Mouse (Mus musculus): ENCODE measurements around the gene Vmn1r35. TPM values are rescaled to one million over a fixed set of nuclear protein-coding genes. Genes with fewer than 3 reads are reported as not detected.

Vmn1r35 gene
- total RNA-seq, 1 experiment = not detected

- Histone ChIP-seq H3K36me3 (ENCODE audit: control insufficient read depth, insufficient read depth, low read length, poor library complexity, severe bottlenecking) (no peaks in the 10 kb centered on the region), H3K27ac (ENCODE audit: insufficient read depth, low read depth, low read length, poor library complexity, severe bottlenecking) (no peak within 1 kb of the TSS), H3K9me3 (ENCODE audit: control insufficient read depth, insufficient read depth, low read depth, low read length) (no peaks in the 10 kb centered on the region), H3K9ac (ENCODE audit: insufficient read depth, low read depth, low read length, poor library complexity, severe bottlenecking) (no peak within 1 kb of the TSS), H3K4me1 (ENCODE audit: control insufficient read depth in 2 of 2, insufficient read depth in 2 of 2, low read length in 2 of 2, poor library complexity in 1 of 2) (no peaks in the 10 kb centered on the region), H3K4me3 (ENCODE audit: insufficient read depth in 1 of 2, low read depth in 1 of 2, low read length in 2 of 2, poor library complexity in 1 of 2, severe bottlenecking in 1 of 2) (no peak within 1 kb of the TSS)
- DNase-seq (ENCODE audit: low read depth, low spot score) = no peak
- no peak for TF ChIP-seq ZC3H11A (IDR thresholded peaks at IDR 0.05; ENCODE audit: borderline replicate concordance, low read depth, low read length)
- TF ChIP-seq ZNF384 (IDR thresholded peaks at IDR 0.05; ENCODE audit: low read depth, low read length) = no peak
- no peak for TF ChIP-seq HCFC1 (IDR thresholded peaks at IDR 0.05; ENCODE audit: borderline replicate concordance, insufficient read depth, low read length)
- TF ChIP-seq CHD2 (IDR thresholded peaks at IDR 0.05; ENCODE audit: low read depth, low read length) = no peak
- no peak for TF ChIP-seq MAFK (IDR thresholded peaks at IDR 0.05; ENCODE audit: insufficient read depth, low read depth, low read length)
- in situ Hi-C loops (cut with MboI; ENCODE audit: low sequenced_read_pairs in 2 of 2, unreplicated experiment in 2 of 2) = no loop called here
Measured at GRCm38 (mm10) chr6:66643779-66644178, 41.9 kb downstream of the Vmn1r35 start, which contains the start of gene Vmn1r34. TSS of gene Vmn1r34 (minus strand) at chr6:66643879.

Other genes with a start within 250 kb of the Vmn1r35 start
- gene Mad2l1, start 150.5 kb downstream of the Vmn1r35 start, total RNA-seq (2012; rRNA removed) = 67.0 and 78.2 TPM in 2 replicates
- 0.11 TPM in 1 of 2 replicates, not detected in the other for gene Vmn1r32, start 125.8 kb downstream of the Vmn1r35 start, total RNA-seq (2012; rRNA removed)
- 0.09 and 0.11 TPM in 2 replicates for gene Vmn1r33, start 67.6 kb downstream of the Vmn1r35 start, total RNA-seq (2012; rRNA removed)
- gene Vmn1r34, start 42.0 kb downstream of the Vmn1r35 start, total RNA-seq (2012; rRNA removed) = 0.37 and 0.62 TPM in 2 replicates
- gene Vmn1r36, start 33.3 kb upstream of the Vmn1r35 start, total RNA-seq (2012; rRNA removed) = not detected in 2 replicates
- not detected in 2 replicates for gene Vmn1r37, start 43.5 kb upstream of the Vmn1r35 start, total RNA-seq (2012; rRNA removed)
- not detected in 2 replicates for gene Vmn1r38, start 96.7 kb upstream of the Vmn1r35 start, total RNA-seq (2012; rRNA removed)
- not detected in 2 replicates for gene Vmn1r39, start 124.7 kb upstream of the Vmn1r35 start, total RNA-seq (2012; rRNA removed)
- gene Gng12, start 210.5 kb upstream of the Vmn1r35 start, total RNA-seq (2012; rRNA removed) = 5.8 and 14.3 TPM in 2 replicates

Data from ES-E14 (cell line).